Mouse (Mus musculus) hindbrain, postnatal 0 days (tissue): Measurements from ENCODE around the gene Zfp341. TPM values are rescaled to one million over a fixed set of nuclear protein-coding genes. Genes with fewer than 3 reads are reported as not detected.

ENCODE experiments used
- ATAC-seq: fragments of 200-750 bp; cut with Nextera tagmentation; 2 replicates; pipeline ENCODE4 v1.8.0; 2017; ENCODE audit warnings: mild to moderate bottlenecking, moderate TSS enrichment, moderate library complexity
- DNase-seq: peaks from one replicate; pipeline ENCODE4 v3.0.0-alpha.2; 2015; ENCODE audit warnings: low spot score
- H3K27ac ChIP-seq: fragments of 300-500 bp; sonication (generic); 2 replicates; pipeline ENCODE4 v1.5.1; 2014; ENCODE audit warnings: mild to moderate bottlenecking
- H3K27me3 ChIP-seq: fragments of 300-500 bp; sonication (generic); 2 replicates; pipeline ENCODE4 v1.6.1; 2014; ENCODE audit warnings: low read length, mixed read lengths; ENCODE audit not compliant: insufficient read depth
- H3K36me3 ChIP-seq: fragments of 300-500 bp; sonication (generic); 2 replicates; pipeline ENCODE4 v1.6.1; 2014; ENCODE audit warnings: low read length, mixed read lengths; ENCODE audit not compliant: insufficient read depth
- H3K4me1 ChIP-seq: fragments of 300-500 bp; sonication (generic); 2 replicates; pipeline ENCODE4 v1.6.1; 2014; ENCODE audit warnings: antibody characterized with exemption, low read length, mixed read lengths; ENCODE audit not compliant: insufficient read depth
- H3K4me2 ChIP-seq: fragments of 300-500 bp; sonication (generic); 2 replicates; pipeline ENCODE4 v1.6.1; 2014; ENCODE audit warnings: low read depth, mild to moderate bottlenecking, low read length, moderate library complexity, mixed read lengths
- H3K4me3 ChIP-seq: fragments of 300-500 bp; sonication (generic); 2 replicates; pipeline ENCODE4 v1.5.1; 2014; ENCODE audit warnings: low read length
- H3K9ac ChIP-seq: fragments of 300-500 bp; sonication (generic); replicated peaks from 2 replicates; pipeline ENCODE4 v1.6.1; 2014; ENCODE audit warnings: mild to moderate bottlenecking, low read length, moderate library complexity, mixed read lengths
- H3K9me3 ChIP-seq: fragments of 300-500 bp; sonication (generic); 2 replicates; pipeline ENCODE4 v1.6.1; 2016; ENCODE audit warnings: low read length, mixed read lengths
- CTCF ChIP-seq: IDR thresholded peaks from 2 replicates; pipeline ENCODE4 v1.5.1; 2016; ENCODE audit warnings: antibody characterized with exemption, control low read depth, low read depth
- WGBS: fragments of 180-500 bp; shearing (Covaris S2); extraction: QIAGEN DNeasy Blood & Tissue Kit; methylation state at CpG from one replicate; pipeline ENCODE4 v1.1.7; 2014; 5-methylcytosine and 5-hydroxymethylcytosine counted together
- polyA plus RNA-seq: library from polyadenylated mRNA; unstranded; fragments of >200 nt; fragmentation: Nextera tagmentation; extraction: Ambion mirVana; gene quantifications from 2 replicates; pipeline ENCODE4 v1.2.1, GENCODE M21; 2015
- total RNA-seq: library from RNA; depleted of rRNA; stranded (reverse); fragments of >200 nt; gene quantifications from 2 replicates; pipeline ENCODE4 v1.2.3, GENCODE M21; 2014

Zfp341 gene
- total and polyA plus RNA-seq, 2 experiments from 2014 or later = 1.5 to 8.5 TPM

DNA sequence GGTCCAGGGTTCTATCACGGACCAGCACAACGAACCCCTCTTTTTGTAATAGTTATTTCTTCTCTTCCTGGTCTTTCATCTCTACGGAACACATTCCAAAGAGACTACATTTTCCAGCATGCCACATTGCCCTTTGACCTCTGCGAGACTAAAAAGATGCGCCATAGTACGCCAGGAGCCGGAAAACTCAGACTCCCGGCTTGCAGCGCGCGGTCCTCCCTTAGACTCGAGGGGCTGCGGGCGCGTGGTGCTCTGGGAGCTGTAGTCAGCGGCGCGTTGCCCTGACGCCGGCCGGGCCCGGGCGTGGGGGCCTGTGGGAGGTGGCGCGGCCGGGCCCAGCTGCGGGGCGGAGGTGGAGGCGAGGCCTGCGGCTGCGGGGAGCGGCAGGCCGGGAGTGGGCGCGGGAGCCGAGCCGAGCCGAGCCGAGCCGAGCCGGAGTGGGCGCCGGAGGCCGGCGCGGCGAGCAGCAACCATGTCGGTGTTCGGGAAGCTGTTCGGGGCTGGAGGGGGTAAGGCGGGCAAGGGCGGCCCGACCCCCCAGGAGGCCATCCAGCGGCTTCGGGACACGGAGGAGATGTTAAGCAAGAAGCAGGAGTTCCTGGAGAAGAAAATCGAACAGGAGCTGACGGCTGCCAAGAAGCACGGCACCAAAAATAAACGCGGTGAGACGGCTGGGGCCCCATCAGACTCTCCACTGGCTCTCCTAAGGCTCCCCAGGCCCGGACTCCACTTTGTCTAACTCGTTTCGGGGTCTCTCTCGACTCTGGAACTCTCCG is 43.8 kb downstream of the Zfp341 start:
- H3K4me2 ChIP-seq = peak overlapping the region; percentile 89
- WGBS = under 1% methylated on average over 65 of the region's 67 CpGs
- TF ChIP-seq CTCF = no peak
- DNase-seq (peak; percentile 99), ATAC-seq (peak; percentile 99)
- no peaks in the 10 kb centered on the region for H3K36me3 ChIP-seq
- H3K27me3 ChIP-seq = no peaks in the 10 kb centered on the region
- peaks cover 15% of the 10 kb centered on the region for H3K4me1 ChIP-seq
- no peaks in the 10 kb centered on the region for H3K9me3 ChIP-seq
- H3K4me3 ChIP-seq = peak overlapping the region; percentile 91
- H3K9ac ChIP-seq = peak overlapping the region; percentile 88
- H3K27ac ChIP-seq = peak overlapping the region; percentile 78

DNA sequence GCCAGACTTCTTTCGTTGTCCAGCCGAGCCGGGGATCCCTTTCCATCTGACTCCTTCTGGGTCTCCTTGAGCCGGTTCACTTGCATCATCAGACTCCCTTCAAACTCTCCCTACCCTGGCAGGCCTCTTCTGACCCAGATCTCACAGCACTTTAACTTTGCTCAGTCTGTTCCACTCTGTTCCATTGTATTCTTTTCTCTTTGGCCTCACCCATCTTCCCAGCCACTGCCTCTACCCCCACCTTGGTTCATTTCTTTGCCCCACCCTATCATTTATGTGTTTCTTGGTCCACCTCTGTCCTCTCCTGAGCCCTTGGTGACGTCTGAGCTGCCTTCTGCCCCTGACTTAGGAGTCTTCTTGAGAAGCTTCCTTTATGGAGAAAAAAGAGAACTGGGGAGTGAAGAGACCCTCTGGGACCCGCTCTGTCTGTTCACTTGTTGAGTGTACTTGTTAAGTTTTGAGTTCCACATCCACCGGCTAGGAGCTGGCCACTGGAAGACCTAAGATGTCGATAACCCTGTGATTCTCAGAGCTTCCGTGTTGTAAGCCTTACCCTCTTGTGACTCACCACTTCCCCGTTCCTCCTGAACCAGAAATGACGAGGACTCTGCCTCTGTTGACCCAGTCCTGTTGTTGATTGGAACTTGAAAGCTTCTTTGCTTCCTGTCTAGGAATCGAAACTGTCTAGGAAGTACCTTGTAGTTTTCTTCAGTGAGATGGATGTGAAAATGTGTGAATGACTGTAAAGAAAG is 44.6 kb downstream of the Zfp341 start:
- peak overlapping the region; percentile 78 for H3K27ac ChIP-seq
- H3K36me3 ChIP-seq = no peaks in the 10 kb centered on the region
- WGBS = 13% methylated on average over 12 of the region's 12 CpGs
- ATAC-seq (no peak), DNase-seq (no peak)
- H3K4me2 ChIP-seq = peak overlapping the region; percentile 89
- H3K27me3 ChIP-seq = no peaks in the 10 kb centered on the region
- H3K4me1 ChIP-seq = peaks cover 15% of the 10 kb centered on the region
- peak overlapping the region; percentile 91 for H3K4me3 ChIP-seq
- H3K9me3 ChIP-seq = no peaks in the 10 kb centered on the region
- peak overlapping the region; percentile 88 for H3K9ac ChIP-seq
- no peak for TF ChIP-seq CTCF

DNA sequence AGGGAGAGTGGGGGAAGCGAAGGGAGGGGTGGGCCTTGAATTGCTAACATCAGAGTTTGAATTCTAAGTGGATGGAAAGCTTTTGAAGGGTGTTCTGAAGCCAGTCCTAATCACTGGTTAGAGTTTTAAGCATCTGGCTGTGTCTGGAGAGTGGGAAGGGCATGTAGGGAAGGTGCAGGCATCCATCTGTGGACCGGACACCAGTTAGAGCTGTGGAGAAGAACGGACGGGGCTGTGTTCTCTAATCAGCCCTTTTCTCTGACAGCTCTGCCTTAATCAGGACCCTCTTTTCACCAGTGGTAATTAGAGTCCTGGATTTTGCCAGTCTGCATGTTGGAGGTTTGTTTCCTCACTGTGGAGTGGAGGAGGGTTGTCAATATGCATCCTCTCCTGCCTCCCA is 46.0 kb downstream of the Zfp341 start:
- 70% methylated on average over 4 of the region's 4 CpGs for WGBS
- H3K4me3 ChIP-seq = peak overlapping the region; percentile 91; the same call in 1 of the 2 replicates
- ATAC-seq (no peak), DNase-seq (no peak)
- no peak for TF ChIP-seq CTCF
- H3K27me3 ChIP-seq = no peaks in the 10 kb centered on the region
- H3K4me1 ChIP-seq = peaks cover 15% of the 10 kb centered on the region
- no peaks in the 10 kb centered on the region for H3K36me3 ChIP-seq
- 0 out of 2 replicates have a peak overlapping the region, but pooled peaks have one; percentile 24 for H3K9ac ChIP-seq
- H3K9me3 ChIP-seq = no peaks in the 10 kb centered on the region
- H3K4me2 ChIP-seq = peak overlapping the region; percentile 89
- peak overlapping the region; percentile 56; the same call in 1 of the 2 replicates for H3K27ac ChIP-seq

DNA sequence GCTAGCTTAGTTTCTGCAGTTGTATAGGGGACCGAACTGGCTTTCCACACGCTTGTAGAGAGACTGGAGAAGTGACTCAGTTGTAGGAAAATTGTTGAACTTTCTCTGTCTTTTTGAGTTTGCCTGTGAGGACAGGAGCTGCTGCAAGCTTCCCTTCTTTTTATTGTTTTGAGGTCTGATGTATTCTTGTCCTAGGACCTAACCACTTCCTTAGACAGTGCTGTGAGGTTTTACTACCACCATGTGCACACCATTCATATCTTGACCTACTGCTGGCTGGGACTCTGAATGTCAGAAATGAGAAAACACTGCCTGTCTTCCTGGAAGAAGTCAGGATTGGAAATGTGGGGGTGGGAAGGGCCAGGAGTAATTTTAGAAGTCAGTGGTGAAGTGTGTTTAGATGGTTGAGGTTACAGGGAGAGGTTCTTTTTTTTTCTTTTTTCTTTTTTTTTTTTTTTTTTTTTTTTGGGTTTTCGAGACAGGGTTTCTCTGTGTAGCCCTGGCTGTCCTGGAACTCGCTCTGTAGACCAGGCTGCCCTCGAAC is 46.5 kb downstream of the Zfp341 start:
- Histone ChIP-seq H3K4me2 (peak overlapping the region; percentile 89), H3K9ac (no peak overlapping the region), H3K4me1 (peaks cover 15% of the 10 kb centered on the region), H3K36me3 (no peaks in the 10 kb centered on the region), H3K27ac (peak overlapping the region; percentile 56; the same call in 1 of the 2 replicates), H3K27me3 (no peaks in the 10 kb centered on the region), H3K9me3 (no peaks in the 10 kb centered on the region), H3K4me3 (peak overlapping the region; percentile 18; the same call in 1 of the 2 replicates)
- 79% methylated on average over 2 of the region's 5 CpGs for WGBS
- DNase-seq = no peak
- TF ChIP-seq CTCF = no peak
- no peak for ATAC-seq

DNA sequence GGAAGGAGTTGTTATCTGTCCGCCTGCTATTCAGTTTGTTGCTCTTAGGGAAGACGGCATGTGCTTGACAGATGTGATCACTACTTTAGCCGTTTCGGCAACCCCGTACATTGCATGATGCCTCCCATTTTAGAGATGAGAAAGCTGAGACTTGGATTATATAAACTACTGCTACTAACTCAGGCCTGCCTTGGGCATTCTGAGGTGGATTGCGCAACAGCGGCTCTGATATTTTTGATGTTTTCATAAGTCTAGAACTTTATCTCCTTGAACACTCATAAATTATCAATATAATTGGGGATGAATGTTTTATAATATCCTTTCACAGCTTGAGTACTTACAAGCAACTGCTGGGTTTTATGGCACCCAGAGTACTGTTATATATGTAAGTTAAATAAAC is 55.6 kb downstream of the Zfp341 start:
- Histone ChIP-seq H3K9ac (no peak overlapping the region), H3K4me1 (no peaks in the 10 kb centered on the region; the same call in 1 of the 2 replicates), H3K27me3 (no peaks in the 10 kb centered on the region), H3K9me3 (no peaks in the 10 kb centered on the region), H3K4me3 (no peak overlapping the region), H3K4me2 (no peak overlapping the region), H3K27ac (no peak overlapping the region), H3K36me3 (no peaks in the 10 kb centered on the region)
- TF ChIP-seq CTCF = no peak
- ATAC-seq = no peak
- 97% methylated on average over 7 of the region's 7 CpGs for WGBS
- no peak for DNase-seq

DNA sequence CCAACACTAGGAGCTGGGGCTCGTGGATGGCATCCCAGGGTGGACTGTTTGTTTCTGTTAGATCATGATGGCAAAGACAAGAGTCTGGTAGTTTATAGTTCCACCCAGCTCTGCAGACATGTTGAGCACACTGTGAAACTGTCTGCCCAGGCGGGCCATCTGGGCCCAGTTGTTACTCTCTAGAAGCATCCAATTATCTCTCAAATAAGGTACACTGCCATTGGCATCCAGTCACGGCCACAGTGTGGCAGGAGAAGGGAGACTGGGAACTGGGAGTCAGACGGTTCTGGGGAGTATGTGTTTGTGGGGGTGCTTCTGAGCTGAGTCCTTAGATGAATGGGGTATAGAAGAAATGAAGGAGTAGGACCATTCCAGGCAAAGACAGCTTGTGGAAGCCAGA is 57.0 kb downstream of the Zfp341 start:
- Histone ChIP-seq H3K27me3 (no peaks in the 10 kb centered on the region), H3K9ac (no peak overlapping the region), H3K36me3 (no peaks in the 10 kb centered on the region), H3K4me3 (no peak overlapping the region), H3K4me1 (peaks cover 3% of the 10 kb centered on the region), H3K27ac (peak overlapping the region; percentile 51; the same call in 1 of the 2 replicates), H3K9me3 (no peaks in the 10 kb centered on the region), H3K4me2 (no peak overlapping the region)
- WGBS = 59% methylated on average over 4 of the region's 4 CpGs
- TF ChIP-seq CTCF = no peak
- DNase-seq = no peak
- no peak for ATAC-seq
